Mouse (Mus musculus) MN1 (cell line): ENCODE data around the gene Ccdc96.

Experiments
- DNase-seq: peaks from one replicate; pipeline ENCODE4 v3.0.0-alpha.2; 2016; ENCODE audit warnings: low spot score

The Ccdc96 gene

DNA sequence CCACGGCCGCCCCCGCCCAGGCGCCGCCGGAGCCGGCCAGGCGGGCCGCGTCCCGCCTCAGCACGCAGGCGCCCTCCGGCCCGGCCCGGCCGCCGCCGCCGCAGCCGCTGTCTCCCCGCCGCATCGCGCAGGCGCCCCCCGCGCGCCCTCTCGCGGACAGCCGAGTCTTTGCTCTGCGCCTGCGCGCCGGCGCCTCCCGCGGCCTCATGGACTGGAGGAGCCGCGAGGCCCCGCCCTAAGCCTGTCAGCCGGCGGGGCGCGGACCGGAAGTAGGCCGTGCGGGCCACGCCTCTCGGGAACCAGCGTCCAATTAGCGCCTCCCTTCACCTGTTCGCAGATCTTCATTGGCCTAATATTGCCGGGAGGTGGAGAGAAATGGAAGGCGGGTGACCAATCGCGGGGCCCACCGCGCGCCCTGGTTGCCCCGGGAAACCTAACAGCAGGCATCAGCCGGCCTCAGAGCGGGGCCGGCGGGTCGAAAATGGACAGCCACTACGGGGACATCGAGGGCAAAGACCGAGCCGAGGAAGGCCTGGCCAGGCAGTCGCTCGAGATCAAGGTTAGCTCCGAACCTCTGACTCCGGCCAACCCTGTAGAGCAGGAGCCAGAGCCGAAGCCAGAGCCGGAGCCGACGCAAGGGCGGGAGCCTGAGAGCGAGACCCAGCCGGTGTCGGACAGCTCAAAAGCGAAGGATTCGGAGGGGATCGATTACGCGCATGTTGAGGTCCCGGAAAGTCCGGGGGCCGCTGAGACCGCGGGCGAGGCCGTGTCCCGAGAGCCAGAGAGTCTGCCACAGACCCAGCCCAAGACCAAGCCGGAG is at the start of gene Ccdc96, which contains the start of gene Tada2b:
Ccdc96 (plus strand) TSS at position 418 of the 820 bp plus-strand sequence.
Tada2b (minus strand) TSS at position 115 of the 820 bp plus-strand sequence.
- peak; percentile 98 for DNase-seq

DNA sequence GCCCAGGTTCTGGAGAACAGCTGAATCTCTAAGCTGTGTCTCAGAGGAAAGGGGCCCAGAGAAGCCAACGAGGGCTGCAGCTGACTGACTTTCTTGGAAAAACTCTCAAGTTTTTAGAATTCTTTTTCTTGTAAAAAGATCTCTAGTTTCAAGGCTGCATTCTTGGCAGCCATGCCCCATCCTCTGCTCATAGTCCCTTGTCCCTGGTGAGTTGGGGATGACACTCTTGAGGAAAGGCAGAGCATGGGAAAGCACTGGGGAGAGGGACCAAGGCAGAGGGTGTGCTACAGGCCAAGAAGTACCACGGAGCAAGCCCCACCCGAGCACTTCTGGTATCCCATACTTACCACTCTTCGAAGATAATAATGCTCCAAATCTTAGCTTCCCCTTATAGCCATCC is 47.5 kb upstream of the Ccdc96 start:
- DNase-seq = no peak

DNA sequence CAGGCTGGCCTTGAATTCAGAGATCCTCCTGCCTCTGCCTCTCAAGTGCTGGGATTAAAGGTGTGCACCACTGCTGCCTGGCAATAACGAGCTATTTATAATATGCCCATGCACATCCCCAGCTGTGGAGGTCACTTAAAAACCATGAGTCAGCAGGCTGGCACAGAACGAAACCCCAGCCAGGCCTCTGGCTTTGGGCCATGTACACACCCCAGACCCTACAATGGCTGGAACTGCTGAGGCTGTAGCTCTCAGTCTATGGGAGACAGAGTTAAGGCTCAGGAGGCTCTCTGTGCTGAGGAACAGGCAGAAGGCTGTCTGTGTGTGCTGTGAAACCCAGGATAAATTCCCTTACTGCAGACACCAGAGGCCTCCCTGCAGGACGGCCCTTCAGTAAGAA is 43.6 kb upstream of the Ccdc96 start:
- no peak for DNase-seq

DNA sequence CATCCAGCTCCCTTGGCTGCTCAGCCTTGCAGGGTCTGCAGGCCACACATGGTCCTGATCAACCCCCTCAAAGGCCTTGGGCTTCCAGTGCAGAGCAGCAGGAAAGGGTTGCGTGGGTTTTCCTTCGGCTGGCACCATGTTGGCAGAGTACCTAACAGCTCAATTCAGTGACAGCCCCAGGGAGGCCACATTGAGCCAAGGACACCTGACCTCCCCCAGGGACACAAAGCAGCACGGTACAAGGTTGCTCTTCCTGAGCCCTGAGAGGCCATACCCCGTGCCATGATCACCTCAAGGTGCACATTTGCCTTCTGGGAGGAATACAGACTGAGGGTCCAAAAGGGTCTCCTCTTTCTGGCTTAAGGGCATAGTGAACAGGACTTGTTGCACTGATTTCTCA is 39.8 kb upstream of the Ccdc96 start:
- DNase-seq = no peak

DNA sequence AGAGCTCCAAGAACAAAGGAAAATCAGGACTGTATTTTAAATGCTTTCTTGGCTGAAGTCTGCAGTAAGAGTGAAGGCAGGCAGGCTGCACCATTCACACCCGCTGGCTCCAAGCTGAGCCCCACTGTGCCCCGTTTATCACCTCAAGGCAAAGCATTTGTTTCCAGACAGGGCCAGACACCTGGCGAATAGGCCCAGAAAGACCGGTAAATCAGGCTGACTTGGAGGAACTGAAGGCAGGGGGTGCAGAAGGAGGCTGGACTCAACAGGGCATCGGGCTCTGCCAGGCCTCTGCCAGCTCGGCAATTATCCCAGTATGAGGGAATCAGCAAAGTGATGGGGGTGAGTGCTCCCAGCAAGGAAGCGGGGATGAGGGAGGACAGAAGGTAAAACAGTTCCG is 39.4 kb upstream of the Ccdc96 start:
- no peak for DNase-seq

DNA sequence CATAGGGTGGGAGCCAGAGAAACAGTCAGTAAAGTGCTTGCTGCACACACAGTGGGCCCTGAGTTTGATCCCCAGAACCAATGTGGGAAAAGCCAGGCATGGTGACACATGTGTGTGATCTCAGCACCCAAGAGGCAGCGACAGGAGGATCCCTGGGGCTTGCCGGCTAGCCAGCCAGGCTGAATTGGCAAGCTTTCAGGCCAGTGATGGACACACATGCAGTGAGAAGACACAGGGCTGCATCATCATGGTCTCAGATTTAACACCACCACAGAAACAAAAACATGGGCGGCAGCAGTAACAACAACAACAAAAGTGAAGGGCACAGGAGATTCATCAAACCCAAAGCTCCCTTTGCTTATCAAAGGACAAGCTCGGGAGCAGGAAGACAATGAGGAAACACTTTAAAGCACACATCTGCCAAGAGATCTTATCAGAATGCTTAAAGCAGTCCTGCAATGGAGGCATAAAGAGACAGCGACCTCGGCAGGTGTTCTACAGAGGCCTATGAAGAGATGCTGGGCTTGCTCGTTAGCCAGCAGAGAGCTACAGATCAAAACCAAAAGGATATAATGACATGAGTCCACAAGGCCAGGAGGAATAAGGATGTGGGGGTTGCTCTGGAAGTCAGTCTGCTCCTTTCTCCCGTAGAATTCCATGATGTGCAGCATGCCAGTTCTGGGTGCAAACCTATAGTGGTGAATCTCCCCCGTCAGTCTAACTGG is 38.1 kb upstream of the Ccdc96 start:
- peak; percentile 46 for DNase-seq

DNA sequence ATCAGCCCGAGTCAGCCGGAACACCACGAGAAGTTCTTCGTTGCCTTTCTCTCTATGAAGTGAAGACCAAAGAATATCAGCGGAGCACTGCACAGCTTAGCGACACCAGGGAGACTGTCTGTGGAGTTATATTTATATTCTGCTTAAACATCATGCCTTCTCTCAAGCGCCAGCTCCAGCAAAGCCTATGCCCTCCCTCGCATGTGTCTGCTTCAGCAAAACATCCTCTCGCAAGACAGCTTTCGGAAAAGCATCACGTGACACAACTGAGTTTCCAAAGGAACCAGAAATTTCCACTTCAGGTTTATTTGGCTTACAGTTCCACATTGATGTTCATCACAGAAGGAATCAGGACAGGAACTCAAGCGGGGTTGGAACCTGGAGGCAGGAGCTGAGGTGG is 36.5 kb upstream of the Ccdc96 start:
- DNase-seq = no peak

DNA sequence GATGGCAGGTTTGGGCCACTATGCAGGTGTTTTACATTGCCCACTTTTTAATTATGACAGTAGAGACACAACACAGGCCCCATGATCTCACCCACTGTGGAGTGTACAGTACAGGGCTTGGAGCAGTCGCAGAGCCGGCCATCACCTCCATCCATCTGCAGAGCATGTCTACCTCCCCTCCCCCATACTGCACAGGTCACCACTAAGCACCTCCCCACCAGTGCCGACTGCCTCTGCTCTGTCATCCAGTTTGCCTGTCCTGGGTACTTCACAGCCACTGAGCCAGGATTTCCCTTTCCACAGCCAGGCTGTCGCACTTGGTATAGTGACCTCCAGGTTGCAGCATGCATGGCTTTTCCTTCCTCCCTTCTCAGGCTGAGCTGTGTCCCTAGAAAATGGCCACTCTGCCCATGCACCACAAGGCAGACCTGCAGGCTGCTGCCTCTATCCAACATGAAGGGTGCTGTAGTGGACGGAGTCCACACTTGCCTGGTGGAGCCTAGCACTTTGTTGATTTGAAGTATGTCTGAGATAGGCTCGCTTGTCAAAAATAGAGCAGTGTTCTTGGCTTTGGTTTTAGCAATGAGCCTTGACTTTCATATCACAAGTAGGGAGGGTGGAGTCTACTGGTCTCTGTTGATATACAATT is 34.6 kb upstream of the Ccdc96 start:
- no peak for DNase-seq

DNA sequence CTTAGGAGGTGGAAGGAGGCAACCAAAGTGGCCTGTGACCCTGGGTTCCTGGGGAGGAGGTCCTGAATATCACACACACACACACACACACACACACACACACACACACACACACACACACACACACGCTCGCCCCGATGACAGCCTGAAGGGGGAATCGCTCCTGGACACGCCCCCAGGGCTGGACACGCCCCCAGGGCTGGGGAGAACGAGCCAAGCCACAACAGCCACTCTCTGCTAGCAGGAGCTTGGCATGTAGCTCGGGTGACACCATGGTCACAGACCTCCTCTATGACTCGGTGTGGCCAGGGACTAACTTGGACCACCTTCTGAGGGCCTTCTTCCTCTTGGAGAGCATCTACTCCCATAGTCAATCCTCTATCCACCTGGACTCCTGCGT is 33.3 kb upstream of the Ccdc96 start:
- no peak for DNase-seq

DNA sequence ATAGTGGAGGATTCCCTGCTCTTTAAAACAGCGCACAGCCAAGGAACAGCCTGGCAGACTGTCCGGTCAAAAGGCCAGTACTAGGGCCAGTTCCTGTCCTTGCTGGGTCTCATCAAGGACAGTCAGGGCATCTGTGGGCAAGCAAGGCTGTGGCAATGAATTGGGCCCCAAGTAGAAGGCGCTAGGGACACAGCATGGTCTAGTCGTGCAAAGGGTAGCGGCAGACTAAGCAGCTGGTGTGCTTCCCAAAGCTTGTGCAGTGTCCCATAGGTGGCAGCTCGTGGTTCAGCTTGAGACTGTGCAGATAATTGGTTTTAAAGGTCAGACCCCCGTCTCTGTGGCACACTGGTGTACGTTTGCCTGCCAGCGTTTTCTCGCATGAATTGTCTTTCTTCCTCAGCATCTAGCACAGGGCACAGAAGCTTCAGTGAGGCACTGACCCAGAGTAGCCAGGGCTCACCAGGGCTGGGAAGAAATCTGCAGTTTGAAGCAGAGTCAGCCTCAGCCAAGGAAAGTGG is 32.5 kb upstream of the Ccdc96 start:
- DNase-seq = no peak

DNA sequence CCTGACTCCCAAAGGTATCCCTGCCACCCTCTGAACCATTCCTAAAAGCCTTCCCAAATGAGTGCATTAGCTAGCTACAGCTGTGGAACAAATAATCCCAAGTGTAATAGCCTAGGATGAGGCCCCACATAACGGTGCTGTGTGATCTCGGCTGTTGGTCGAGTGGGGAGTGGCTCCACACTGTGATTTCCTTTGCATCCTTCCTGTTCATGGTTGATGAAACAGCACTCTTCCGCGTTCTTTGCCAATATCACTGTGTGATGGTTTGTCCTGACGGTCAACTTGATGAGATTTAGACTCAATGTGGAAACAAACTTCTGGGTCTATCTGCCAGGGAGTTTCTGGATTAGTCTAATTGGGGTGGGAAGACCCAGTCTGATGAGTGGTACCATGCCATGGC is 31.6 kb upstream of the Ccdc96 start:
- no peak for DNase-seq

DNA sequence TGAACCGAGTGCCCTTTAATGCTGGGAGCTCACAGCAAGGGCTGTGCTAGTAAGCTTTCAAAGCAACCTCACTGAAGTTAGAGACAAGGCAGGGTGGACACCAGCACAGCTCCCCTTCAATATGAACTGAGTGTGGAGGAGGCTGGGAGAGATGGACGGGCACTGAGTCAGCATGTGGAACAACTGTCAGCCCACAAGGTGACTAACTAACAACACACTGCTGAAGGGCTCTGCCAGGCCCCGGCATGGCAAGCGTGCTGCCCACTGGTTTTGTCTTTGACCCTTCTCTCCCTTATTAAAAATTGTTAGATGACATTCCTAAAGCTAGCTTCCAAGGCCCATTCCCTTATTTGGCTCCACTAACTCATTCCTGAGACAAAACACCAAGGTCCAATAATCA is 26.7 kb upstream of the Ccdc96 start:
- DNase-seq = no peak

DNA sequence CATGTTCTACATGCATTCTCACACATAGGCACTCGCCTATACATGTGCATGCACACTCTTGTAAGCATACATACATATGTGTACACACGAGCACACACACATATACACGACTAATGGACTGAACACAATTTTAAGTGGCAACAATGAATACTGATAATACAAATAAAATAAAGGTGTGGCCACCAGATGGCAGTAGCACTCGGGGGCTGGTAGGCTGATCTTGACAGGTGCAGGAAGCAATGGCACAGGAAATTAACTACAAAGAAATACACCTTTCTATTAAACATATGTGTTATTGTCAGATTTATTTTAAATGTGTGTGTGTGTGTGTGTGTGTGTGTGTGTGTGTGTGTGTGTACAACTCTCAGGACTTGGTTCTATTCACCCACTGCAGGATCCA is 25.5 kb upstream of the Ccdc96 start:
- DNase-seq = peak; percentile 58

DNA sequence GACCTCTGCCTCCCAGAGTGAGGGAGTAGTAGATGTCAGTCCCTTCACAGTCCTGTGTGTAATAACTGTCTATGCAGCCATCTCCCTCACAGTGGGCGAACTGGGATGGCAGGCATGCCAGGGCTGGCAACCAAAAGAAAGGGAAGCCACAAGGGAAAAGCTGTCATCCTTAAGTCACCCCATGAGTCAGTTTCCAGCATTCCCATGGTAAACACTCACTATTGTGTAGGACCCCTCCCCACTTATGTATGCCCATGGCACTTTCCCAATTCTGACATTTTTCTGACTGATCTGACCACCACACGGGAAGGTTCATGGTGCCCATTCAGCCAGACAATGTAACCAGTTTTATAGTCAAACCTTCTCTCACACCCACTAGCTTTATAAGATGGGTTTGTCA is 23.7 kb upstream of the Ccdc96 start:
- no peak for DNase-seq

DNA sequence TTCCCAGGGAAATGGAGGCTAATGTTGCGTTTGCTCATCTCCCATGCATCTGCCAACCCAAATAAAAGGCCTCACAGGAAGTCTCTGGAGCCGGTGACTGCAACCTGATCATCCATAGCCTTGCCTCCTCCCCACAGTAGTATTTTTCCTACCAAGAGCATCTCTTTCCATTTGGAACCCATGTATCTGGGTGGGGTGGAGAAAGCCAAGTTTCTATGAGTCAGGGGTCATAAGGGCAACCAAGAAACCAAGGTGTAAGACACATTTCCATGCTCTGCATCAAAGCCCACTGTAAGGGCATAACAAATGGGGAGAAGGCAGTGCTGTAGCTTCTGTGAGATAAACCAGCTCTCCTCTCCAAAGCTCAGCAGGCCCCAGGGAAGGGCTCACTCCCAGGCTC is 23.2 kb upstream of the Ccdc96 start:
- DNase-seq = peak; percentile 75

DNA sequence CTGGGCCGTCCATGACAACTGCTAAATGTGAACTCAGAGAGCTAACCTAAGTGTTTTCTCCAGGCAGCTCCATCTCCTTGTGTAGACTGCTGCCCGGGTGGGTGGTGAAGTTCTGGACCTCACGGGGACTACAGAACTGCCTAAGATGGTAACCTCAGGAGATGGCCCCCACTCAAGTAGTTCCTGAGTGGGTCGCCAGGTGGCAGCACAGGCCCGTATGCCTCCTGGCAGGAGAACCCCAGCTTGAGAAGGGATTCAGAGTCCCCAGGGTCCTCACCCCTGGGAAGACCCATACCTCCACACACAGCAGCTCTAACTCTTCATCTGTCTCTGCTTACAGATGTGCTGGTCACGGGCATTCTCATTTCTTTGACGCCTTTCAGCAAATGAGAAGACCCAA is 21.6 kb upstream of the Ccdc96 start:
- peak; percentile 76 for DNase-seq

DNA sequence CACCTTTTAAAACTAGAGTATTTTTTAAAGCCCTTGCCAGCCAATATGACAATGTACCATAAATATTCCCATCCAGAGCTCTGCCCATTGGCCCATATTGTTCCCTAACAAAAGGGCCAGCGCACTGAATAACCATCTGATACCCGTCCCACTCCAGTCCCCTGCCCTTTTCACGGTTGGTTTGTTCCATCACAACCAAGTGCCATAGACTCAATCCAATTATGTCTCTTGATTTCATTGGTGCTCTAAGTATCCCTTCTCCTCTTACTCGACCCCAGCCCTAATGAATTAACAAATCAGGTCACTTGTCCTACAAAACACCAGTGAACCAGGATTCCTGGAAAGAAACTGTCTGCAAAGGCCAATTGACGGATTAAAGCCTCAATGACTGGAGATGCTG is 21.0 kb upstream of the Ccdc96 start:
- DNase-seq = peak; percentile 27

DNA sequence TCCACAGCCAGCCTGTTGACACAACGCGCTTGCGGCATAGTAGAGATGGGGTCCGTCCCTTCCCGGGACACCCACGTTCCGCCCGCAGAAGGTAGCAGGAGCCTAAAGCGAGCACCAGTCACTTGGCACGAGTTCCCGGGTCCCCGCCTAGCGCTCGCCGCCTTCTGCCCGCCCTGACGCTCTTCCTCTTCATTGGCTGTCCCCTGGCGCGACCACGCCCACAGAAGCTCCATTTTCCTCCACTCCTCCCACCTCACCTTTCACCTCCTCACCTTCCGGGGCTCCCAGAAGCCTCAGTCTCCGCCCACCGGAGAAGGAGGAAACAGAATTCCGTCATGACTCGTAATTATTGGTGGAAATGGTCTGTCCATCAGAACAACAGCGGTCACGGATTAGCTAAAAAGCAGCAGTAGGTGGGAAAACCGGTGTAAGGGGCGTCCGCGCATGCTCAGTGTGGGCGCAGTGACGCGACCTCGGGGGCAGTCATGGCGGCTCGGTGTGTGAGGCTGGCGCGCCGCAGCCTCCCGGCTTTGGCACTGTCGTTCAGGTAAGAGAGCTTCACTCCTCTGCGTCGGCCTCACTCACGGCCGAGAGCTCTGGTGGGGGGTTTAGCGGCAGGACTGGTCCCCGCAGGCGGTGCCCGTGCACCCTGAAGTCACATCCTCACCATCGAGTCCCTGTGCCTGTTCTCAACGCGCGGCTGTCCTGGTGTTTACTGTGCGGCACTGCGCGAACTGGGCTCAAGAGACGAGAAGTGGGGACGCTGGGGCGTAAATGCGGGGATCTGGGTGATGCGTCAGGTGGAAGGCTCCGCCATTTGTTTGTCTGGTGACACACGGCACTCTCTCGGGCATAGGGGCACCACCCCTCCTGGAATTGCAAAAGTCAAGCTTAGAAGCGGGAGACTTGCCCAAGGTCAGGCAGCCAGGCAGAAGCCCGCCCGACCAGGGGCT is 19.4 kb upstream of the Ccdc96 start, which contains the start of gene Grpel1:
Grpel1 (plus strand) TSS at position 290 of the 953 bp plus-strand sequence.
- peak; percentile 99 for DNase-seq

DNA sequence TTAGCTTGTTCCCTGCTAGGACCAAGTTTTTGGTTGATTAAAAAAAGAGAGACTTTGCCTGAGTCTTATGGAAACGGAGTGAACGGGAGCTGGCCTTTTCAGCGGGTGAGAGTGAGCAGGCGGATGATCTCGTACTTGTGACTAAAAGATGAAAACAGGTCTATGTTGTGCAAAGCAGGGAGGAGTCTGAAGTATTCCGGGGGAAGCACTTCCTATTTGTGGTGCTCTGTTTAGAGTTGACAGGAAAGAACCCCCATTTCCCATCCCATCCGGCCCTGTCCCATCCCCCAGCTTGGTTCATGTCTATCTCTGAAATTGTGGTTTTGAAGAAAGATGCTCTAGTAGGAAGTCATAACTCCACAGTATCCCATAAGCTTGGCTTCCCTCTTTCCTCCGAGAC is 18.5 kb upstream of the Ccdc96 start:
- DNase-seq = no peak

DNA sequence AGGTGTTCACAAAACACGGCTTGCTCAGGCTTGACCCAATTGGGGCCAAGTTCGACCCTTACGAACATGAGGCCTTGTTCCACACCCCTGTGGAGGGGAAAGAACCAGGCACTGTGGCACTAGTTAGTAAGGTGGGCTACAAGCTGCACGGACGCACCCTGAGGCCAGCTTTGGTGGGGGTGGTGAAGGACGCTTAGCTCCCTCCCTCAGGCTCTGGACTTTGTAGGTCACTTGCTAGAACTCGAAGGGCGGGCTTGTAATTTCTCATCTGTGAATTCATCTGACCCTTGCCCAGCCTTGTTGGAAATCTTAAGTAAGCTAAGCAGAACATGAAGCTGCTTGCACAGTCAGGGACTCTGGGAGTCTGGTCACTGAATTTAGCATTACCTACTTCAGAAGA is 13.2 kb upstream of the Ccdc96 start:
- DNase-seq = no peak

DNA sequence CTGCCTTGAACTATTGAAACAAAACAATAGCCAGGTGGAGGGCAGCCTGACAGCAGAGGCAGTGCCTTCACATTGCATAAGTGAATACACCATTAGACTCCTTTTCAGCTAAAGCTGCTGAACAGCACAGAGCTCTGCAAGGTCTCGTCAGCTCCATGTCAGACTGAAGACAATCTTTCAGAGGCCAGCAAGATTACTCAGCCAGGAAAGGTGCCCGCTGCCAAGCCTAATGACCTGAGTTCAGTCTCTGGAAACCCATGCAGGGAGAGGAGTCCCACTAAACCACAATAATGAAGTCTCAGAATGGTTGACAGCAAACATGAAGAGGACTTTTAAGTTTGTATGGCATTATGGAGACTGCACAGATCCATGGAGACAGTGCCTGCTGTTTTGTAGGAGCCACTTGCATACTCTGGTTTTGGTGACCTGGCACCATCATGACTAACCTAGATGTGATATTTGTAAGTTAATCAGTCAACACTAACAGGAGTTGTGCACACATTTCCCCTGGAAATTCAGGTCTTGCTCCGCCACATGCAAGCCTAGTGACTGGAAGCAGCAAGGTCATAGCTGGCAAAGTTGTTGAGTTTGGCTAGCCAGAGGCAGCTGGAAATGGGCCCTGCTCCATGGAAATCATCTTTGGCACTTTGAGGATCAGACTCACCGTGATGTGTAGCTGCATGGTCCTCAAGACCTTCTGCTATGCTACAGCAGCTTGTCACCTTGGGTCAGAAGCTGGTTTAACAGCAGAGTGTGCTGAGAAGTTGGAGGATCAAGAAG is 11.3 kb upstream of the Ccdc96 start:
- DNase-seq = no peak
